Mouse (Mus musculus) intestine, embryonic 16.5 days (tissue): ENCODE data around the gene Vps33b. TPM values are rescaled to one million over a fixed set of nuclear protein-coding genes. Genes with fewer than 3 reads are reported as not detected.

Experiments
- ATAC-seq: fragments of 200-750 bp; cut with Nextera tagmentation; 2 replicates; pipeline ENCODE4 v1.8.0; 2017; ENCODE audit warnings: moderate TSS enrichment, moderate library complexity
- H3K27ac ChIP-seq: fragments of 300-500 bp; sonication (generic); 2 replicates; pipeline ENCODE4 v1.5.1; 2014; ENCODE audit warnings: mild to moderate bottlenecking, low read length
- H3K27me3 ChIP-seq: fragments of 300-500 bp; sonication (generic); replicated peaks from 2 replicates; pipeline ENCODE4 v1.6.1; 2014; ENCODE audit warnings: low read length, control low read depth, mixed read lengths; ENCODE audit not compliant: control insufficient read depth, insufficient read depth
- H3K36me3 ChIP-seq: fragments of 300-500 bp; sonication (generic); 2 replicates; pipeline ENCODE4 v1.6.1; 2014; ENCODE audit warnings: low read length, control low read depth; ENCODE audit not compliant: control insufficient read depth, insufficient read depth
- H3K4me1 ChIP-seq: fragments of 300-500 bp; sonication (generic); 2 replicates; pipeline ENCODE4 v1.6.1; 2014; ENCODE audit warnings: low read length, control low read depth, mixed read lengths; ENCODE audit not compliant: control insufficient read depth, insufficient read depth
- H3K4me2 ChIP-seq: fragments of 300-500 bp; sonication (generic); 2 replicates; pipeline ENCODE4 v1.6.1; 2014; ENCODE audit warnings: low read depth, low read length, control low read depth
- H3K4me3 ChIP-seq: fragments of 300-500 bp; sonication (generic); 2 replicates; pipeline ENCODE4 v1.5.1; 2014; ENCODE audit warnings: mild to moderate bottlenecking, low read length
- H3K9ac ChIP-seq: fragments of 300-500 bp; sonication (generic); 2 replicates; pipeline ENCODE4 v1.6.1; 2014; ENCODE audit warnings: low read depth, low read length
- H3K9me3 ChIP-seq: fragments of 300-500 bp; sonication (generic); 2 replicates; pipeline ENCODE4 v1.6.1; 2016; ENCODE audit warnings: low read length, control low read depth; ENCODE audit not compliant: control insufficient read depth
- WGBS: fragments of 180-500 bp; shearing (Covaris S2); extraction: QIAGEN DNeasy Blood & Tissue Kit; methylation state at CpG from one replicate; pipeline ENCODE4 v1.1.7; 2014; 5-methylcytosine and 5-hydroxymethylcytosine counted together
- polyA plus RNA-seq: library from polyadenylated mRNA; unstranded; fragments of >200 nt; fragmentation: Nextera tagmentation; extraction: Ambion mirVana; gene quantifications from 2 replicates; pipeline ENCODE4 v1.2.1, GENCODE M21; 2015

The Vps33b gene
- polyA plus RNA-seq, 1 experiment from 2014 or later: 15.9 TPM

- Histone ChIP-seq H3K36me3 (peaks cover 5% of the 10 kb centered on the region; the same call in 1 of the 2 replicates), H3K4me1 (peaks cover 14% of the 10 kb centered on the region; the same call in 1 of the 2 replicates), H3K9me3 (no peaks in the 10 kb centered on the region), H3K4me2 (no peak overlapping the region), H3K9ac (no peak overlapping the region), H3K27me3 (no peaks in the 10 kb centered on the region), H3K27ac (no peak overlapping the region), H3K4me3 (no peak overlapping the region)
- ATAC-seq: no peak
- WGBS: 72% methylated on average over 3 of the region's 3 CpGs
Measured at GRCm38 (mm10) chr7:80297041-80297440, 27.6 kb downstream of the Vps33b start.

- Histone ChIP-seq H3K4me3 (no peak overlapping the region), H3K9ac (no peak overlapping the region), H3K4me1 (peaks cover 14% of the 10 kb centered on the region; the same call in 1 of the 2 replicates), H3K27me3 (no peaks in the 10 kb centered on the region), H3K27ac (no peak overlapping the region), H3K36me3 (peaks cover 9% of the 10 kb centered on the region), H3K4me2 (no peak overlapping the region), H3K9me3 (no peaks in the 10 kb centered on the region)
- WGBS: 93% methylated on average over 4 of the region's 4 CpGs
- ATAC-seq: no peak
Measured at GRCm38 (mm10) chr7:80298754-80299153, 29.3 kb downstream of the Vps33b start.

- Histone ChIP-seq H3K4me1 (peaks cover 14% of the 10 kb centered on the region; the same call in 1 of the 2 replicates), H3K36me3 (peaks cover 9% of the 10 kb centered on the region), H3K27me3 (no peaks in the 10 kb centered on the region), H3K4me3 (no peak overlapping the region), H3K27ac (no peak overlapping the region), H3K9ac (no peak overlapping the region), H3K9me3 (no peaks in the 10 kb centered on the region), H3K4me2 (no peak overlapping the region)
- 77% methylated on average over 3 of the region's 3 CpGs for WGBS
- ATAC-seq: no peak
Measured at GRCm38 (mm10) chr7:80299568-80299967, 30.1 kb downstream of the Vps33b start.

GRCm38 (mm10) chr7:80301522-80301921 lies 32.1 kb downstream of the Vps33b start:
- Histone ChIP-seq H3K9me3 (no peaks in the 10 kb centered on the region), H3K4me1 (0 out of 2 replicates have a peak, but pooled peaks cover 10% of the 10 kb centered on the region), H3K4me2 (no peak overlapping the region), H3K27ac (no peak overlapping the region), H3K9ac (no peak overlapping the region), H3K27me3 (no peaks in the 10 kb centered on the region), H3K36me3 (peaks cover 9% of the 10 kb centered on the region), H3K4me3 (no peak overlapping the region)
- no peak for ATAC-seq
- 83% methylated on average over 2 of the region's 2 CpGs for WGBS

GRCm38 (mm10) chr7:80307766-80308165 lies 38.3 kb downstream of the Vps33b start:
- H3K27me3 ChIP-seq: no peaks in the 10 kb centered on the region
- 78% methylated on average over 3 of the region's 3 CpGs for WGBS
- no peak for ATAC-seq
- H3K4me1 ChIP-seq: no peaks in the 10 kb centered on the region
- H3K36me3 ChIP-seq: peaks cover 13% of the 10 kb centered on the region
- no peak overlapping the region for H3K4me3 ChIP-seq
- no peak overlapping the region for H3K27ac ChIP-seq
- no peak overlapping the region for H3K4me2 ChIP-seq
- H3K9ac ChIP-seq: no peak overlapping the region
- H3K9me3 ChIP-seq: no peaks in the 10 kb centered on the region

GRCm38 (mm10) chr7:80310771-80311170 lies 41.3 kb downstream of the Vps33b start:
- Histone ChIP-seq H3K27me3 (no peaks in the 10 kb centered on the region), H3K4me3 (no peak overlapping the region), H3K9ac (no peak overlapping the region), H3K9me3 (no peaks in the 10 kb centered on the region), H3K4me2 (no peak overlapping the region), H3K36me3 (peaks cover 25% of the 10 kb centered on the region), H3K4me1 (no peaks in the 10 kb centered on the region), H3K27ac (no peak overlapping the region)
- 81% methylated on average over 7 of the region's 7 CpGs for WGBS
- ATAC-seq: no peak

GRCm38 (mm10) chr7:80315733-80316132 lies 46.3 kb downstream of the Vps33b start:
- Histone ChIP-seq H3K27me3 (no peaks in the 10 kb centered on the region), H3K4me2 (no peak overlapping the region), H3K27ac (no peak overlapping the region), H3K9ac (no peak overlapping the region), H3K4me1 (no peaks in the 10 kb centered on the region), H3K9me3 (no peaks in the 10 kb centered on the region), H3K36me3 (peaks cover 29% of the 10 kb centered on the region), H3K4me3 (no peak overlapping the region)
- WGBS: 81% methylated on average over 2 of the region's 2 CpGs
- ATAC-seq: no peak

GRCm38 (mm10) chr7:80317439-80318115 lies 48.1 kb downstream of the Vps33b start:
- Histone ChIP-seq H3K4me1 (no peaks in the 10 kb centered on the region), H3K9me3 (no peaks in the 10 kb centered on the region), H3K4me3 (no peak overlapping the region), H3K36me3 (peaks cover 22% of the 10 kb centered on the region), H3K27me3 (no peaks in the 10 kb centered on the region), H3K27ac (no peak overlapping the region), H3K4me2 (no peak overlapping the region), H3K9ac (no peak overlapping the region)
- no peak for ATAC-seq
- WGBS: 76% methylated on average over 1 of the region's 1 CpGs

- WGBS: 90% methylated on average over 4 of the region's 4 CpGs
- Histone ChIP-seq H3K27ac (no peak overlapping the region), H3K4me1 (peaks cover 9% of the 10 kb centered on the region), H3K4me3 (no peak overlapping the region), H3K4me2 (no peak overlapping the region), H3K36me3 (peaks cover 14% of the 10 kb centered on the region), H3K9me3 (no peaks in the 10 kb centered on the region), H3K27me3 (no peaks in the 10 kb centered on the region), H3K9ac (no peak overlapping the region)
- ATAC-seq: no peak
Measured at GRCm38 (mm10) chr7:80318670-80319069, 49.2 kb downstream of the Vps33b start.
